In the genomic region with DNA sequence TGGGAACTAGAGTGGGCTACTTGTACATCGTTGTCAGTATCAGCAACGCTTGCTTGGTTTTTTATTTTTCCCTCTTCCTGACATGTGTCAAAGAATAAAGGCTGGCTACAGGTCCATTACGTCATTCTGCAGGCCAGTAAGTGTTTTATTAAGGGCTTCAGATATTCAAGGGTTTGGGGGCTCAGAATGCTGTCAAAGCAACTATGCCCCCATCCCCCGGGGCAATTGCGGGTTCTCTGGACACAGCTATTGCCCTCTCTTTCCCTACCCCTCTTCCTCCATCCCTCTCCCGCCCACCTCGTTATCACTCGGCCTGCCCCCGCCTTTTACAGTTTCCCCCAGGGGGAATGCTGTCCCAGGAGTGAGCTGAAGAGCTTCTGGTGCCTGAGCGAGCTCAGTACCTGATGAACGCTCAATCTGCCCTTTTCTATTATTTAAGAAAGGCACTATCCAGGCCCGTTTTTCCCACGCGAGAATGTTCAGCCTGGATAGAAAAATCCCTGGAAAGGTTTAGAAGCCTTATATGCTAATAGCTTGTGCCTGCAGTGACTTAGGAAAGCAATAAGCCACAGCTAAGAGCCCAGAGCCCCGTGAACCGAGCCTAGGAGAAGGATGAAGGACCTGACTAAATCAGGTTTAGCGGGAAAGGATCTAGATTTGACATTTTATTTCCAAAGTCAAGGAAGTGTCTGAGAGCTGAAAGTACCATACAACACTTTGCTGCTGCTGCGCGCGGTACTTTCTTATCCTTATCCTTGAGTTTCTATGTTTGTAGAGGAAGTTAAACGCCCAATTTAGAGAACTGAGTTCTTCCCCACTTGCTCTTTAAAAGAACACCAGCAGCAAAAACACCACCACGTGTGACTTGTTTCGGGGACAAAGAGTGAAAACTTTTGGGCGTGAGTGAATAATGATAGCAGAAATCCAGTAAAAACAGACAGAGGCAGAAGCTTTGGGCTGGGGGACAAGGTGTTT, we compare ENCODE assay signal across 8 mouse cellular contexts. TPM values are rescaled to one million over a fixed set of nuclear protein-coding genes. Genes with fewer than 3 reads are reported as not detected.
DNase-seq lines count a peak whose midpoint lies in the region; ATAC-seq lines count a peak whose summit lies in the region.

No protein-coding gene starts in this region.

- no peaks in the 10 kb centered on the region for H3K9me3 ChIP-seq in heart, embryonic 14.5 days (ENCODE audit: control insufficient read depth, low read length)
- H3K9me3 ChIP-seq in midbrain, embryonic 10.5 days (replicated peaks), result no peaks in the 10 kb centered on the region

- peak overlapping the region; percentile 93 to 95 for H3K27ac ChIP-seq in heart, embryonic 14.5 days (replicated peaks in 1 of 2; ENCODE audit: control insufficient read depth in 1 of 2, insufficient read depth in 1 of 2, low read depth in 2 of 2, low read length in 2 of 2)
- H3K27ac ChIP-seq in midbrain, embryonic 10.5 days (replicated peaks), result no peak overlapping the region

- 1% methylated on average over 24 of the region's 24 CpGs for WGBS in heart, embryonic 14.5 days
- WGBS in midbrain, embryonic 10.5 days, result 2% methylated on average over 24 of the region's 24 CpGs

- peaks cover 4 to 37% of the 10 kb centered on the region in 2 experiments for H3K4me1 ChIP-seq in heart, embryonic 14.5 days (ENCODE audit: control insufficient read depth in 2 of 2, insufficient read depth in 2 of 2, low read length in 2 of 2)
- H3K4me1 ChIP-seq in midbrain, embryonic 10.5 days, result peaks cover 44% of the 10 kb centered on the region

- no peak for ATAC-seq in heart, embryonic 14.5 days (ENCODE audit: insufficient number of reproducible peaks, insufficient read depth, low FRiP score, low read depth)
- ATAC-seq in megakaryocyte-erythroid progenitor cell, adult 5-6 weeks (replicated peaks; ENCODE audit: low FRiP score, low TSS enrichment, poor library complexity, severe bottlenecking), result no peak
- no peak for ATAC-seq in erythroblast, adult 5-6 weeks (replicated peaks; ENCODE audit: low FRiP score, poor library complexity, severe bottlenecking)

- no peaks in the 10 kb centered on the region; the same call in 1 of the 2 replicates for H3K27me3 ChIP-seq in heart, embryonic 14.5 days (ENCODE audit: control insufficient read depth, insufficient read depth, low read length)
- H3K27me3 ChIP-seq in midbrain, embryonic 10.5 days (ENCODE audit: low read depth, poor library complexity, severe bottlenecking), result peaks cover 91% of the 10 kb centered on the region

- peak overlapping the region; percentile 87 for H3K4me2 ChIP-seq in heart, embryonic 14.5 days (ENCODE audit: low read length)

- peak; percentile 10 for DNase-seq in adrenal gland, adult 2 months
- no peak for DNase-seq in adrenal gland, postnatal 10 days
- peak; percentile 26 to 30 for DNase-seq in cerebellum, postnatal 25 days
- DNase-seq in midbrain, embryonic 10.5 days (ENCODE audit: low spot score), result peak; percentile 44
- no peak for DNase-seq in right cerebral cortex, postnatal 14 days

- no peaks in the 10 kb centered on the region for H3K36me3 ChIP-seq in heart, embryonic 14.5 days (ENCODE audit: control insufficient read depth, insufficient read depth, low read length)
- H3K36me3 ChIP-seq in midbrain, embryonic 10.5 days, result no peaks in the 10 kb centered on the region

- H3K9ac ChIP-seq in heart, embryonic 14.5 days (ENCODE audit: low read length), result peak overlapping the region; percentile 93

- H3K4me3 ChIP-seq in heart, embryonic 14.5 days (ENCODE audit: control insufficient read depth in 1 of 2, insufficient read depth in 1 of 2, low read depth in 1 of 2, low read length in 2 of 2), result peak overlapping the region; percentile 60 to 83
- H3K4me3 ChIP-seq in midbrain, embryonic 10.5 days, result peak overlapping the region; percentile 71

RNA-seq across cellular contexts. Expression of a gene that starts 1.8 kb away (rescaled TPM):
- total RNA-seq in adrenal gland, adult 2 months (2021), result 1 to 10 TPM; 1.9 to 3.0 TPM
- polyA plus RNA-seq in adrenal gland, adult 2 months (2012; rRNA removed), result 0.91 and 1.6 TPM in 2 replicates
- total RNA-seq in adrenal gland, postnatal 10 days (2021), result 1 to 10 TPM; 4.1 to 5.9 TPM
- polyA plus RNA-seq in heart, embryonic 14.5 days (2014; fragmentation: Nextera tagmentation; extraction: Ambion mirVana), result 36.0 and 38.3 TPM in 2 replicates
- 4.8 and 5.4 TPM in 2 replicates for polyA plus RNA-seq in midbrain, embryonic 10.5 days (2016; fragmentation: Nextera tagmentation; extraction: Ambion mirVana)
- not detected in 2 replicates for total RNA-seq in megakaryocyte-erythroid progenitor cell, adult 5-6 weeks (2014; fragmentation: Nextera tagmentation)
- total RNA-seq in megakaryocyte-erythroid progenitor cell, adult 5-6 weeks (2017), result not detected in 2 replicates
- total RNA-seq in erythroblast, adult 5-6 weeks (2015; ENCODE audit: low replicate concordance), result not detected in 2 replicates
- total RNA-seq in erythroblast, adult 5-6 weeks (2017; ENCODE audit: low replicate concordance), result not detected in 2 replicates

Comparison
In these comparisons a context has a peak if more than half of its experiments do, and no peak if none do; other contexts are left out.
1. DNase-seq: peak in adrenal gland, adult 2 months (single experiment), cerebellum, postnatal 25 days (2 of 2) and midbrain, embryonic 10.5 days (single experiment); none in adrenal gland, postnatal 10 days (single experiment) and right cerebral cortex, postnatal 14 days (single experiment).